8 mouse cellular contexts compared by ENCODE assay signal in genomic region chr11:72428694-72429093, GRCm38 (mm10). TPM values are rescaled to one million over a fixed set of nuclear protein-coding genes. Genes with fewer than 3 reads are reported as not detected.
DNase-seq lines count a peak whose midpoint lies in the region; ATAC-seq and TF ChIP-seq lines count a peak whose summit lies in the region.

No protein-coding gene starts in this region.

- 0% methylated on average over 5 of the region's 5 CpGs for WGBS in bone marrow, adult 2 months
- WGBS in forebrain, embryonic 12.5 days = 3% methylated on average over 5 of the region's 5 CpGs

- H3K4me1 ChIP-seq in bone marrow, adult 2 months (ENCODE audit: control insufficient read depth, insufficient read depth, low read length) = no peaks in the 10 kb centered on the region
- H3K4me1 ChIP-seq in forebrain, embryonic 12.5 days = no peaks in the 10 kb centered on the region
- H3K4me1 ChIP-seq in megakaryocyte, embryonic 14.5 days = peaks cover 15% of the 10 kb centered on the region

- no peak overlapping the region for H3K4me3 ChIP-seq in bone marrow, adult 2 months (replicated peaks; ENCODE audit: control insufficient read depth, low read depth, low read length)
- H3K4me3 ChIP-seq in forebrain, embryonic 12.5 days (replicated peaks) = no peak overlapping the region
- H3K4me3 ChIP-seq in megakaryocyte, embryonic 14.5 days (replicated peaks) = peak overlapping the region; percentile 80

- H3K4me2 ChIP-seq in forebrain, embryonic 12.5 days = peak overlapping the region; percentile 13; the same call in 1 of the 2 replicates

- no peak for ATAC-seq in forebrain, embryonic 12.5 days (ENCODE audit: low FRiP score)

- H3K9me3 ChIP-seq in forebrain, embryonic 12.5 days = no peaks in the 10 kb centered on the region
- H3K9me3 ChIP-seq in megakaryocyte, embryonic 14.5 days = peaks cover 9% of the 10 kb centered on the region

- no peak for TF ChIP-seq POLR2A in bone marrow, adult 2 months (IDR thresholded peaks at IDR 0.05; ENCODE audit: borderline replicate concordance, control insufficient read depth, low read depth, low read length)

- no peaks in the 10 kb centered on the region for H3K27me3 ChIP-seq in forebrain, embryonic 12.5 days
- peaks cover 13% of the 10 kb centered on the region for H3K27me3 ChIP-seq in megakaryocyte, embryonic 14.5 days (replicated peaks)

- peak; percentile 98 for DNase-seq in heart, adult 11 months
- no peak for DNase-seq in heart, postnatal 25 days (ENCODE audit: low spot score)
- DNase-seq in heart, postnatal 36 days = peak; percentile 87 to 92
- peak; percentile 74 for DNase-seq in layer of hippocampus, adult 9-11 months
- peak; percentile 78 to 94 for DNase-seq in spleen, postnatal 4 days (ENCODE audit: low spot score in 2 of 2)

- TF ChIP-seq CTCF in bone marrow, adult 2 months (IDR thresholded peaks at IDR 0.05; ENCODE audit: control insufficient read depth, insufficient read depth, low read length) = peak; percentile 72

- no peaks in the 10 kb centered on the region for H3K36me3 ChIP-seq in forebrain, embryonic 12.5 days (replicated peaks)
- H3K36me3 ChIP-seq in megakaryocyte, embryonic 14.5 days (replicated peaks; ENCODE audit: low read length) = no peaks in the 10 kb centered on the region

- H3K9ac ChIP-seq in forebrain, embryonic 12.5 days = no peak overlapping the region

- no peak overlapping the region for H3K27ac ChIP-seq in bone marrow, adult 2 months (ENCODE audit: control insufficient read depth, insufficient read depth, low read depth, low read length, poor library complexity)
- H3K27ac ChIP-seq in forebrain, embryonic 12.5 days = no peak overlapping the region

- intact Hi-C loops in heart, postnatal 25 days (cut with DNase I) = loop anchor here (1.0 to 5.0 kb wide), 4 partner anchors 17 to 206 kb away; partner anchors contain the start of gene Smtnl2
- intact Hi-C loops in heart, postnatal 36 days (cut with DNase I) = loop anchor here (1.0 to 2.0 kb wide), 5 partner anchors 58 to 204 kb away; no protein-coding TSS in a partner anchor

RNA-seq across cellular contexts. Expression of gene Ggt6, which starts 6.6 kb away (rescaled TPM):
- total RNA-seq in heart, postnatal 25 days (2021) = under 1 TPM in 1 of 2 experiments, not detected in 1; 0.31 TPM
- not detected in 2 replicates for polyA plus RNA-seq in bone marrow, adult 2 months (2011; ENCODE audit: insufficient read depth, insufficient read length, low replicate concordance, missing spikeins)
- polyA plus RNA-seq in forebrain, embryonic 12.5 days (2016; fragmentation: Nextera tagmentation; extraction: Ambion mirVana) = not detected in 2 replicates
- not detected for total RNA-seq in heart, postnatal 36 days (2021)
- not detected in 2 replicates for polyA plus RNA-seq in megakaryocyte, embryonic 14.5 days (2012; ENCODE audit: insufficient read depth, low replicate concordance)

RNA-seq across cellular contexts. Expression of gene Mybbp1a, which starts 12.5 kb away (rescaled TPM):
- 10 to 100 TPM; 40.9 to 42.8 TPM for total RNA-seq in heart, postnatal 25 days (2021)
- polyA plus RNA-seq in bone marrow, adult 2 months (2011; ENCODE audit: insufficient read depth, insufficient read length, low replicate concordance, missing spikeins) = 40.0 and 68.3 TPM in 2 replicates
- polyA plus RNA-seq in forebrain, embryonic 12.5 days (2016; fragmentation: Nextera tagmentation; extraction: Ambion mirVana) = 158 and 160 TPM in 2 replicates
- 10 to 100 TPM; 45.9 to 46.8 TPM for total RNA-seq in heart, postnatal 36 days (2021)
- 59.8 and 71.3 TPM in 2 replicates for polyA plus RNA-seq in megakaryocyte, embryonic 14.5 days (2012; ENCODE audit: insufficient read depth, low replicate concordance)

RNA-seq across cellular contexts. Expression of gene Smtnl2, which starts 17.2 kb away (rescaled TPM):
- total RNA-seq in heart, postnatal 25 days (2021) = 10 to 100 TPM; 19.0 to 21.6 TPM
- 5.6 TPM in 1 of 2 replicates, not detected in the other for polyA plus RNA-seq in bone marrow, adult 2 months (2011; ENCODE audit: insufficient read depth, insufficient read length, low replicate concordance, missing spikeins)
- 5.2 and 5.5 TPM in 2 replicates for polyA plus RNA-seq in forebrain, embryonic 12.5 days (2016; fragmentation: Nextera tagmentation; extraction: Ambion mirVana)
- 10 to 100 TPM; 18.2 to 19.5 TPM for total RNA-seq in heart, postnatal 36 days (2021)
- 0.75 and 2.3 TPM in 2 replicates for polyA plus RNA-seq in megakaryocyte, embryonic 14.5 days (2012; ENCODE audit: insufficient read depth, low replicate concordance)
